Mouse (Mus musculus): ENCODE data around the gene Ncbp1. TPM values are rescaled to one million over a fixed set of nuclear protein-coding genes. Genes with fewer than 3 reads are reported as not detected.

Gene Ncbp1
- 10 to 100 TPM; 24.1 to 26.0 TPM for total RNA-seq (2023)

GRCm38 (mm10) chr4:46138287-46139222 is at the start of gene Ncbp1, which contains the start of gene Tstd2:
TSS of gene Ncbp1 (plus strand) at chr4:46138613.
TSS of gene Tstd2 (minus strand) at chr4:46138694.

GRCm38 (mm10) chr4:46195781-46196487 is 57.5 kb downstream of the Ncbp1 start, which contains the start of gene Xpa:
TSS of gene Xpa (minus strand) at chr4:46196311.

Other genes starting within 250 kb of the Ncbp1 start
- gene Ccdc180, start 248.3 kb upstream of the Ncbp1 start, total RNA-seq (2023) = 1 to 10 TPM; 1.1 to 1.3 TPM
- gene Tdrd7, start 173.3 kb upstream of the Ncbp1 start, total RNA-seq (2023) = 10 to 100 TPM; 55.1 to 59.9 TPM
- not detected for gene Tmod1, start 99.7 kb upstream of the Ncbp1 start, total RNA-seq (2023)
- 10 to 100 TPM; 26.8 to 30.9 TPM for gene Tstd2, start 81 bp downstream of the Ncbp1 start, total RNA-seq (2023)
- gene Xpa, start 57.7 kb downstream of the Ncbp1 start, total RNA-seq (2023) = 10 to 100 TPM; 22.8 to 26.0 TPM
- under 1 TPM in 1 of 2 experiments, not detected in 1; 0.24 TPM for gene Foxe1, start 205.0 kb downstream of the Ncbp1 start, total RNA-seq (2023)